Mouse (Mus musculus): ENCODE measurements around the gene Slc22a15.

Gene Slc22a15

GRCm38 (mm10) chr3:101806149-101806548 lies 118.1 kb downstream of the Slc22a15 start:
- DNase-seq, result peak; percentile 85
